Mouse (Mus musculus) liver, embryonic 15.5 days (tissue): Measurements from ENCODE around the gene Exosc9. TPM values are rescaled to one million over a fixed set of nuclear protein-coding genes. Genes with fewer than 3 reads are reported as not detected.

Source experiments
- ATAC-seq: fragments of 200-750 bp; cut with Nextera tagmentation; 2 replicates; pipeline ENCODE4 v1.8.0; 2017; ENCODE audit warnings: moderate number of reproducible peaks, mild to moderate bottlenecking, moderate library complexity; ENCODE audit not compliant: insufficient read depth
- H3K27ac ChIP-seq: fragments of 300-500 bp; sonication (generic); replicated peaks from 2 replicates; pipeline ENCODE4 v1.5.1; 2015; ENCODE audit warnings: mild to moderate bottlenecking, inconsistent platforms
- H3K27me3 ChIP-seq: fragments of 300-500 bp; sonication (generic); 2 replicates; pipeline ENCODE4 v1.6.1; 2015; ENCODE audit warnings: mild to moderate bottlenecking, inconsistent platforms
- H3K36me3 ChIP-seq: fragments of 300-500 bp; sonication (generic); replicated peaks from 2 replicates; pipeline ENCODE4 v1.6.1; 2015; ENCODE audit warnings: moderate library complexity, mild to moderate bottlenecking, inconsistent platforms
- H3K4me1 ChIP-seq: fragments of 300-500 bp; sonication (generic); replicated peaks from 2 replicates; pipeline ENCODE4 v1.6.1; 2015; ENCODE audit warnings: inconsistent platforms
- H3K4me2 ChIP-seq: fragments of 300-500 bp; sonication (generic); 2 replicates; pipeline ENCODE4 v1.6.1; 2015; ENCODE audit warnings: moderate library complexity, mild to moderate bottlenecking, inconsistent platforms
- H3K4me3 ChIP-seq: fragments of 300-500 bp; sonication (generic); replicated peaks from 2 replicates; pipeline ENCODE4 v1.5.1; 2015; ENCODE audit warnings: mild to moderate bottlenecking, inconsistent platforms
- H3K9ac ChIP-seq: fragments of 300-500 bp; sonication (generic); 2 replicates; pipeline ENCODE4 v1.6.1; 2015; ENCODE audit warnings: moderate library complexity, mild to moderate bottlenecking, inconsistent platforms
- H3K9me3 ChIP-seq: fragments of 300-500 bp; sonication (generic); replicated peaks from 2 replicates; pipeline ENCODE4 v1.6.1; 2016; ENCODE audit warnings: inconsistent platforms
- whole genome bisulfite sequencing: fragments of 180-500 bp; shearing (Covaris S2); methylation state at CpG from one replicate; pipeline ENCODE4 v1.1.7; 2015; ENCODE audit warnings: mixed read lengths; ENCODE audit not compliant: insufficient replicate concordance; 5-methylcytosine and 5-hydroxymethylcytosine counted together
- polyA plus RNA-seq: library from polyadenylated mRNA; unstranded; fragments of >200 nt; fragmentation: Nextera tagmentation; extraction: Ambion mirVana; gene quantifications from 2 replicates; pipeline ENCODE4 v1.2.1, GENCODE M21; 2015

Exosc9 gene
- 38.1 and 43.7 TPM in 2 replicates for polyA plus RNA-seq

DNA sequence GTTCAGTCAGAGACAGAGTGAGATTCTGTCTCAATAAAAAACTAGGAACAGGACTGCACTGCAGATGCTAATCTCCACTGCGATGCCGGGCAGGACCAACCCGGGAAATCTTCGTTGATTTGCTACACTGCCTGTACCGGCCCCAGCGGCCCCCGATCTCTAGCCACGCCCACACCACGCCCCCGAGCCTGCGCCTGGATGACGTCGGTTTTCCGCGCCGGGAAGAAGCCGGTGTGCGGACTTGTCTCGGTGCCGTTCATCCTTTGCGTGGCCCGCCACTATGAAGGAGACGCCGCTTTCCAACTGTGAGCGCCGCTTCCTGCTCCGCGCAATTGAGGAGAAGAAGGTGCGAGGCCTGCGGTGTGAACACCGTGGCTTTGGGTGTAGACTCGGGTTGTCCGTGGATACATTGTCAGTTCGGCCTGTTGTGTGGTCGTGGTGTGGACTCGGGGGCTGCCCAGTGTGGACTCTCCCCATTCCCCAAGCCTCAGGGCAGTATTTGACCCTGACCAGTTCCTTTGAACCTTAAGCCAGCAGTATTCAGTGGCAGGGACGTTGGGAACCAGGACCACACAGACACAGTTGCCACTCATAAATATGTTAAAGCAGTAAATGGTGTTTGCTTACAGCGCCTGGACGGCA lies at the start of gene Exosc9:
Gene Exosc9, plus strand, starts transcription at position 201 of the 642 bp plus-strand sequence.
- ATAC-seq, result peak; percentile 92
- Histone ChIP-seq H3K27ac (peak within 1 kb of the TSS; percentile 58), H3K9ac (peak within 1 kb of the TSS; percentile 83), H3K9me3 (no peaks in the 10 kb centered on the region), H3K4me2 (peak within 1 kb of the TSS; percentile 73), H3K36me3 (peaks cover 37% of the 10 kb centered on the region), H3K4me3 (peak within 1 kb of the TSS; percentile 86), H3K27me3 (peaks cover 10% of the 10 kb centered on the region; the same call in 1 of the 2 replicates), H3K4me1 (peaks cover 19% of the 10 kb centered on the region)
- WGBS, result 0% methylated on average over 39 of the region's 39 CpGs

DNA sequence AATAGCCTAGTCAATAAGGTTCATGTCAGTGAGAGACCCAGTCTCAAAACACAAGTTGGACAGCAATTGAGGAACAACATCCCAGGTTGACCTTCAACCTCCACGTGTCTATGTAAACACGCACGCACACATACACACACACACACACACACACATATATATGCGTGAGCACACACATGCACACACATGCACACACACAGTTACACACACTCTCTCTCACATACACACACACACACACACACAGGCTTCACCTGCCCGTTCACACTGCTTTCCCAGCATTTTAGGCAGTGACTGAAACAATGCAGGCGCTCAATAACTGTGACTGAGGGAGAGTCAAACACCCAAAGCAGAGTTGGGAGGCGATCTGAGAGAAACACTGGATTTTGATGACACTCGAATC lies 47.1 kb upstream of the Exosc9 start:
- no peak for ATAC-seq
- H3K4me1 ChIP-seq, result no peaks in the 10 kb centered on the region
- no peak overlapping the region for H3K4me3 ChIP-seq
- no peaks in the 10 kb centered on the region for H3K27me3 ChIP-seq
- H3K36me3 ChIP-seq, result no peaks in the 10 kb centered on the region
- no peaks in the 10 kb centered on the region for H3K9me3 ChIP-seq
- 67% methylated on average over 8 of the region's 8 CpGs for WGBS
- no peak overlapping the region for H3K27ac ChIP-seq
- no peak overlapping the region for H3K4me2 ChIP-seq
- H3K9ac ChIP-seq, result no peak overlapping the region

- H3K27me3 ChIP-seq, result no peaks in the 10 kb centered on the region
- no peak overlapping the region for H3K4me2 ChIP-seq
- no peak overlapping the region for H3K4me3 ChIP-seq
- 52% methylated on average over 10 of the region's 10 CpGs for WGBS
- no peaks in the 10 kb centered on the region for H3K36me3 ChIP-seq
- no peak for ATAC-seq
- H3K9ac ChIP-seq, result no peak overlapping the region
- H3K9me3 ChIP-seq, result no peaks in the 10 kb centered on the region
- H3K4me1 ChIP-seq, result no peaks in the 10 kb centered on the region
- H3K27ac ChIP-seq, result no peak overlapping the region
These were observed 46.3 kb upstream of the Exosc9 start for GRCm38 (mm10) chr3:36505809-36506735.

DNA sequence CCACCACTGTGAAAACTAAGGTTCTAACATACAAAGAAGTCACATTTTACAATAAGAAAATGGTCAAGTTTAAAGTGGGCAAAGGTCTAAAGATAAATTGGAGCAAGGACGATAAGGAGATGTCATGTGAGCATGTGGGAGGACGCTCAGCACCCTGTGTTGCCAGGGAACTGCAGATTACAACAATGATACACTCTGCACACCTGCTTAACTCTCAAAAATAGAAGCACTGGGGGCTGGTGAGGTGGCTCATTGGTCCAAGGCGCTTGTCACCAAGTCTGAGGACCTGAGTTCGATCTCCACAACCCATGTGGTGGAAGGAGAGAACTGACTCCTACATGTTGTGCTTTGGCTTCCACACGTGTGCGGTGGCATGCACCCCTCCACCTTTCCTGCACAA lies 40.9 kb upstream of the Exosc9 start:
- Histone ChIP-seq H3K4me3 (no peak overlapping the region), H3K27me3 (no peaks in the 10 kb centered on the region), H3K36me3 (no peaks in the 10 kb centered on the region), H3K4me1 (no peaks in the 10 kb centered on the region), H3K9me3 (no peaks in the 10 kb centered on the region), H3K9ac (no peak overlapping the region), H3K4me2 (no peak overlapping the region), H3K27ac (no peak overlapping the region)
- no peak for ATAC-seq
- WGBS, result 69% methylated on average over 6 of the region's 6 CpGs

DNA sequence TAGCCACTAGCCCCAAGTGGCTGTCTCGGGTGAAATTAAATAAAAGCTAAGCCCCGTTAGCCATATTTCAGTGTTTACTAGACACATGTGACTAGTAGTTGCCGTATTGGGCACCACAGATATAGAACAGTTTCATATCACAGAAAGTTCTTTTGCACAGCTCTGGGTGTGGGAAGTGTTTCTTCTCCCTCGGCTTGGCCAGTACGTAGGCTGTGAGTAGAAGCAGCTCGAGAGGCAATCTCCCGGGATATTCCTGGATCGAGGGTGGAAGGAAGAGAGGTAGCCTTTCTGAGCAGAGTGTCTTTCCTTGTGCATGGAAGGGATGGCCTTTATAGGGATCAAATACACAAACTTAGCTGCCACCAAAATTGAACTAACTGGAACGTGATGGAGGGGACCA lies 36.2 kb upstream of the Exosc9 start:
- Histone ChIP-seq H3K36me3 (no peaks in the 10 kb centered on the region), H3K4me1 (no peaks in the 10 kb centered on the region), H3K4me3 (no peak overlapping the region), H3K27ac (no peak overlapping the region), H3K4me2 (no peak overlapping the region), H3K9me3 (no peaks in the 10 kb centered on the region), H3K9ac (no peak overlapping the region), H3K27me3 (peaks cover 14% of the 10 kb centered on the region)
- no peak for ATAC-seq
- 74% methylated on average over 9 of the region's 9 CpGs for WGBS

- Histone ChIP-seq H3K4me2 (peak within 1 kb of the TSS; percentile 61), H3K9me3 (no peaks in the 10 kb centered on the region), H3K36me3 (no peaks in the 10 kb centered on the region), H3K9ac (no peak within 1 kb of the TSS), H3K27me3 (peaks cover 37% of the 10 kb centered on the region), H3K27ac (no peak within 1 kb of the TSS), H3K4me3 (peak within 1 kb of the TSS; percentile 32), H3K4me1 (no peaks in the 10 kb centered on the region)
- ATAC-seq, result no peak
- 2% methylated on average over 51 of the region's 51 CpGs for WGBS
These were observed 31.0 kb upstream of the Exosc9 start, which contains the start of gene Gm11549 for GRCm38 (mm10) chr3:36521073-36522060. Gm11549 (minus strand) TSS chr3:36521813.

DNA sequence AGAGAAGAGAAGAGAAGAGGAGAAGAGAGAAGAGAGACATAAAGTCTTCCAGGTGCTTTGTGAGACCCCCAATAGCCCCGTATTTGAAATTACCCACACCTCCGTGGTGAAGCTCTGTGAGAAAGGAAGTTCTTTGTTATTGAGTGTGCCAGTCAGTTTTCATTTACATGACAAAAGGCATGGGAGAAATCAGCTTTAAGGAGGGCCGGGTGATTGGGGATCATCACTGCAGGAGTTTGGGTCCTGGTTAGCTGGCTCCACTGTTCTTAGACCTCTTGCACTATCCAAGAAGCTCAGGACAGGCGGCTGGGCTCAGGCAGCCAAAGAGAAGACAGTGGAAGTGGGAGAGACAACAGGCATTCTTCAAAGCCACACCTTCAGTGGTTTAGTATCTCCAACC lies 30.3 kb upstream of the Exosc9 start:
- Histone ChIP-seq H3K36me3 (no peaks in the 10 kb centered on the region), H3K27ac (no peak overlapping the region), H3K9ac (no peak overlapping the region), H3K4me1 (no peaks in the 10 kb centered on the region), H3K27me3 (peaks cover 37% of the 10 kb centered on the region), H3K9me3 (no peaks in the 10 kb centered on the region), H3K4me2 (no peak overlapping the region), H3K4me3 (no peak overlapping the region)
- 14% methylated on average over 4 of the region's 4 CpGs for WGBS
- no peak for ATAC-seq

- Histone ChIP-seq H3K27me3 (peaks cover 37% of the 10 kb centered on the region), H3K9me3 (no peaks in the 10 kb centered on the region), H3K9ac (no peak overlapping the region), H3K36me3 (no peaks in the 10 kb centered on the region), H3K4me3 (no peak overlapping the region), H3K4me2 (no peak overlapping the region), H3K27ac (no peak overlapping the region), H3K4me1 (no peaks in the 10 kb centered on the region)
- no peak for ATAC-seq
- WGBS, result 51% methylated on average over 3 of the region's 3 CpGs
These were observed 27.9 kb upstream of the Exosc9 start for GRCm38 (mm10) chr3:36524466-36524865.

GRCm38 (mm10) chr3:36530345-36530744 lies 22.1 kb upstream of the Exosc9 start:
- Histone ChIP-seq H3K4me3 (no peak overlapping the region), H3K36me3 (no peaks in the 10 kb centered on the region), H3K27me3 (peaks cover 28% of the 10 kb centered on the region), H3K27ac (no peak overlapping the region), H3K4me2 (no peak overlapping the region), H3K9me3 (no peaks in the 10 kb centered on the region), H3K4me1 (peaks cover 4% of the 10 kb centered on the region; the same call in 1 of the 2 replicates), H3K9ac (no peak overlapping the region)
- WGBS, result 74% methylated on average over 6 of the region's 6 CpGs
- ATAC-seq, result no peak

DNA sequence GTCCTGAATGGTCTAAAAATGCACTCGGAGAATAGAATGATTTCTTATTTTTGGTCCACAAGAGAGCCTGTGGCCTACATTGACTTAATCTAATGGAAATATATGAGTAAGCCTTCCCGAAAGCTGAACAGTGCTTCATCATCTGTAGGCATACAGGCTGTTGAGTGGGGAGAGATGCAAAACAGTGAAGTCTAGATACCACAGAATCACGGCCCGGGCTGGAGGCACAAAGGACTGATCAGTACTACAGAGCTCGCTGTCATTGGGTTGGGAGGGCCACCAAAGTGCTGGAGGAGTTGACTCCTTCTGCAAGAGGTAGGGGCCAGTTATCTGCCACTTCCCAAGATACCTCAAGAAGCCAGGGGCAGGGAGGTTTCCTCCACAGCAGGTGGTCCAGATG lies 21.6 kb upstream of the Exosc9 start:
- no peak overlapping the region for H3K4me2 ChIP-seq
- H3K27ac ChIP-seq, result no peak overlapping the region
- ATAC-seq, result no peak
- H3K4me1 ChIP-seq, result peaks cover 4% of the 10 kb centered on the region; the same call in 1 of the 2 replicates
- H3K36me3 ChIP-seq, result no peaks in the 10 kb centered on the region
- H3K27me3 ChIP-seq, result peaks cover 28% of the 10 kb centered on the region
- 50% methylated on average over 5 of the region's 5 CpGs for WGBS
- H3K4me3 ChIP-seq, result no peak overlapping the region
- H3K9ac ChIP-seq, result no peak overlapping the region
- H3K9me3 ChIP-seq, result no peaks in the 10 kb centered on the region
